Mouse (Mus musculus): ENCODE results near the gene Rab13. TPM values are rescaled to one million over a fixed set of nuclear protein-coding genes. Genes with fewer than 3 reads are reported as not detected.

Rab13 gene
- total RNA-seq, 2 experiments from 2014 or later = 6.7 to 10.9 TPM

DNA sequence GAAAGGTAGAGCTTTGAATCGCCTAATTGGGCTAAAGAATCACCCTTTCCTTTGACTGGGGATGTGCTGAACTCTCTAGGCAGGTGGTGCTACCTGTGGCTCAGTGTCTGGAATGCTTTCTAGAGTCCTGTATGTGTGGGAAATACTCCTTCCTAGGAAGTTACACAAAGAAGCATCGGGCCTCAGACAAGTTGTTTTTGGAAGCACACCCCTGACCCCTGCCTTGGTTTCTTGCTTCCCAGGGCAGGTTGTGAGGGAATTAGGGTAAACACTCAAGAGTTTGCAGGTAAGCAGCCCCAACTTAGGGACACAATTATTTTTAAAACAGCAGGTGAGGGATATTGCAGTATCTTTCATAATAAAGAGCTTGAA, 41.7 kb downstream of the Rab13 start:
- intact Hi-C loops (cut with DNase I) = no loop called here
- no peak for DNase-seq

DNA sequence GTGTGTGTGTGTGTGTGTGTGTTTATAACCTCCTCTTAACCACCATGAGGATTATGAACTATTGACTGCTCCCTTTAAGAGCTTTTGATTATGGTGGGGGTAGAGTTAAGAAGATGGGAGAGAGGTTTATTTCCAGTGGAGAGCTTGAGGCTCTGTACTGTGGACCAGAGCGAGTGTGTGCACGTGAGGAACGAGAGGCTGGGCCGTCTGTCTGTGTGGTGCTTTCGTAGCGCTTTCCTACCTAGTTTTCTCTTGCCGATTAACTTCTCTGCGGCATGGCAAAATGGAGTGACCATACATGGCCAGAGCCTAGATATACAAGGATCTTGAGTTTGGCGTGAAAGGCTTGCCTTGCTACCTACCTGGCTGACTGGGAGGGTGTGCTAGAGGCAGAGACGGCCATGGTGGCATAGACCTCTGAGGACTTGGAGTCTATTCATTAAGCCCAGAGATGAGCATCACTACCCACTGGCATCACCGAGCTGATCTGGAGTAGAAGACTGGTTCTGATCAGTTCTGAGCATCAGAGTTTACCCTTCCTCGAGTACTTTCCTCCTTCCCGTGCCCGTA, 42.4 kb downstream of the Rab13 start:
- DNase-seq = no peak
- intact Hi-C loops (cut with DNase I) = no loop called here

DNA sequence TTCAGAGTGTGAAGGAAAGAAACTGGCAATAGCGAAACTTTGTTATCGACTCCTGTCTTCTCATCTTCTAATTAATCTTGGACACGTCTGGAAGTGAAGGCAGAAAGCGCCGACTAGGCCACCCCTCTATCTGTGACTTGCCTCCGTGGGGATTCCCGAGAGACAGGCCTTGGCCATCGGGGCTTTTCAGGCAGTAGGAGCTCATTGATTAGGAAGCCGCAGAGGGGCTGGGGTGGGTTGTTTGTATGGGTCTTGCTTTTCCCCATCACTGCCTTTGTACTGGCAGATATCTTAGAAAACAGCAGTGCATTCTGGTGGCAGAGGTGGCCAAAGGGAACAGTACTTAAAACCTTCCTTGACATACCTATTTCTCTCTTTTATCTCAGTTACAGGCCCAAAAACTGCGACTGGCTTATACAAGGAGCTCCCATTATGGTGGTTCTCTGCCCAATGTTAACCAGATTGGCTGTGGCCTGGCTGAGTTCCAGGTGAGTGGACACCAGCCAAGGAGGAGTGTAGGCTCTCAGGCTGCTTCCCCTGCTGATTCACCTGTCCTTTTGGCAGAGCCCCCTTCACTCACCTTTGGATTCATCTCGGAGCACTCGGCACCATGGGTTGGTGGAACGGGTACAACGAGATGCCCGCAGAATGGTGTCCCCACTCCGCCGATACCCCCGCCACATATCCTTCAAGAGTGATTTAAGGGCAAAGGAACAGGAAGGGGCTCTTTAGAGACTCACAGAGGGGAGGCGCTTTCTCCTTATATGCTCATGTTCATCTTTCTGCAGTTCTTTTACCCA, 43.4 kb downstream of the Rab13 start:
- no peak for DNase-seq
- intact Hi-C loops (cut with DNase I) = no loop called here

DNA sequence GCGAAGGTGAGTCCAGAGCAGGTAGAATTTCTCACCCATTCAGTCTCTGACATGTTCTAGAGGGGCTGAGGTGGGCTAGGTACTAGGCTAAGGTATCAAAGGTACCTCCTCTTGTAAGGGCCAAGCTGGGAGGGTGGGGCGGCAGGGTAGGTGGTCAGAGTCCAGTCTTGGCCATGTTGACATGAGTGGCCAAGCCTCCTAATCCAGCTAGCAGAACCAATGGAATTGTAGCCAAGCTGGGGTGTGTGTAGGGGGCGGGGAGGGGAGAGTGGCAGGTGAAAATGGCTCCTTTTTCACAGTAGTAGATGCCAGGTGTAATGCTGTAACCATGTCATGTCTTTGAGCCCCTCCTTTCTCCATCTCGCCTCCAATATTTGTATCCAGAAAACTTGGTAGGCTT, 45.0 kb downstream of the Rab13 start:
- DNase-seq = no peak
- intact Hi-C loops (cut with DNase I) = no loop called here

DNA sequence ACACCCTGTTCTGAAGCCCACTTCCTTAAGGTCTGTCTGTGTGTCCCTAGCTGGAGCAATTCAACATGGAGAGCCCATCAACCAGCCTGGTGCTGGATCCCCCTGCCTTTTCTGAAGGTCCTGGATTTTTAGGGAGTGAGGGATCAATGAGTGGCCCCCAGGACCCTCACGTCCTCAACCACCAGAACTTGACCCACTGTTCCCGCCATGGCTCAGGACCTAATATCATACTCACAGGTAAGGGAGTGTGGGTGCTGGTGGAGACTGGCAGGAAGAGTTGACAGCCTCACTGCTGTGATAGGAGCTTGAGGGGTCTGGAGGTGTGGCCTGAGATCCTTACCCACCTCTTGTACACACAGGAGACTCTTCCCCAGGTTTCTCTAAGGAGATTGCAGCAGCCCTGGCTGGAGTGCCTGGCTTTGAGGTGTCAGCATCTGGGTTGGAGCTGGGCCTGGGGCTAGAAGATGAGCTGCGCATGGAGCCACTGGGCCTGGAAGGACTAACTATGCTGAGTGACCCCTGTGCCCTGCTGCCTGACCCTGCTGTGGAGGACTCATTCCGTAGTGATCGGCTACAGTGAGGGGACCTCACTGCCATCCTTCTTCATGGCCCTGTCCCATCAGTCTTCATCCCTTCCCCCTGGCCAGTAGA, 49.8 kb downstream of the Rab13 start:
- intact Hi-C loops (cut with DNase I) = no loop called here
- no peak for DNase-seq

DNA sequence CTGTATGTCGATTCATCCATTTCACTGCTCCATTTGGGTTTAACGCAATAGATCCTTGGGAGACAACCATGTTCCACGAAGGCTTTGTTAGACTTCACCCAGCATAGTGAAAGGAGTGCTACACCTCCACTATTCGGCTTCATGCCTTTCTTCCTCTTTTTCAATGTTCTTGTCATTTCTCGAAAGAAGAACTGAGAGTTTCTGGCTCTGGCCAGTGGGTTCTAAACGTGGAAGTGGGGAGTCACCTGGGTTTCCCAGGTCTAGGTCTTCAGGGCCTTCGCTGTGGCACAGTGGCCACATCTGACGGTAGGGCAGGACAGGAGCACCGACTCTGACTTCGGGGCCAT, 51.2 kb downstream of the Rab13 start:
- DNase-seq = no peak
- intact Hi-C loops (cut with DNase I) = loop anchor here (2.0 kb wide), 1 partner anchor 108 kb away; no protein-coding TSS in a partner anchor

DNA sequence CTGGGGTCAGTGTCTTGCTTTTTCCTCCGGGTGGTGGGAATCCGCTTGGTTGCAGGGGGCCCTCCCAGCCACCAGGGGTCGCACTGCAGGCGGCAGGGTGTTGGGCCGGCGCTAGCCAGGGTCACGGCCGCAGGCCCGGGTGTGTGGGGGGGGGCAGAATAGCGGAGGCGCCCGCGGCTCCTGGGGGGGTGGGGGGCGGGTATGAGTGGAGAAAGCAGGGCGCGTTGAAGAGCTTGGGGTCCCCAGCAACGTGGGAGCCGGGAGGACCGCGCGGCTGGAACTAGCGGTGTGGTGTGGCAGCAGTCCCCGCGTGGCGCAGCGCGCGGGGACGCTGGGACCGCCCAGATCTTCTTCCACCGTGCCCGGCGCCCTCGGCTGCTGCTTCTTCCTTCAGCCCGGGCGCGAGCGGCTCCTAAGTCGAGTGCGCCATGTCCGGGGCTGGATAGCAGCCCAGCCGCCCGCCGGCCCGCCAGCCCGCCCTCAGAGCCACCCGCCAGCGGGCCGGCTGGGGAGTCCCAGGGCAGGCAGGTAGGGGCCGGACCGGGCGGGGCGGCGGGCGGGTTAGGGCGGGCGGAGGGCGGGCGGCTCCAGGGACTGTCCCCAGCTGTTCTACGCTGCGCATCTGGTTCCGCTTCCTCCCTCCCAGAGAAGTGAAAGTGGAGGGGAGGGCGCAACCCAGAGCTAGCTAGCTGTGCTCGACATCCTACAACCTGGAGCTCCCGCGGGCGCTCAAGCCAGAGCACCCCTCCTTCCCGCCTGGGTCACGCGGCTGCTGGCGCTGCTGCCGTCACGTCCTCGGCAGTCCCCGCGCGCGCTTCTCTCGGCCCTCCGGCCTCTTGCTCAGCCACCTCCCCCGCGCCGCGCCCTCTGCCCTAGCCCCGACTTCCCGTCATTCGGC, 51.8 kb downstream of the Rab13 start, which contains the start of gene Dennd4b:
Gene Dennd4b, plus strand, starts transcription at position 152 of the 898 bp plus-strand sequence.
- intact Hi-C loops (cut with DNase I) = loop anchor here (2.0 kb wide), 1 partner anchor 108 kb away; no protein-coding TSS in a partner anchor
- DNase-seq = peak; percentile 95 to 98

DNA sequence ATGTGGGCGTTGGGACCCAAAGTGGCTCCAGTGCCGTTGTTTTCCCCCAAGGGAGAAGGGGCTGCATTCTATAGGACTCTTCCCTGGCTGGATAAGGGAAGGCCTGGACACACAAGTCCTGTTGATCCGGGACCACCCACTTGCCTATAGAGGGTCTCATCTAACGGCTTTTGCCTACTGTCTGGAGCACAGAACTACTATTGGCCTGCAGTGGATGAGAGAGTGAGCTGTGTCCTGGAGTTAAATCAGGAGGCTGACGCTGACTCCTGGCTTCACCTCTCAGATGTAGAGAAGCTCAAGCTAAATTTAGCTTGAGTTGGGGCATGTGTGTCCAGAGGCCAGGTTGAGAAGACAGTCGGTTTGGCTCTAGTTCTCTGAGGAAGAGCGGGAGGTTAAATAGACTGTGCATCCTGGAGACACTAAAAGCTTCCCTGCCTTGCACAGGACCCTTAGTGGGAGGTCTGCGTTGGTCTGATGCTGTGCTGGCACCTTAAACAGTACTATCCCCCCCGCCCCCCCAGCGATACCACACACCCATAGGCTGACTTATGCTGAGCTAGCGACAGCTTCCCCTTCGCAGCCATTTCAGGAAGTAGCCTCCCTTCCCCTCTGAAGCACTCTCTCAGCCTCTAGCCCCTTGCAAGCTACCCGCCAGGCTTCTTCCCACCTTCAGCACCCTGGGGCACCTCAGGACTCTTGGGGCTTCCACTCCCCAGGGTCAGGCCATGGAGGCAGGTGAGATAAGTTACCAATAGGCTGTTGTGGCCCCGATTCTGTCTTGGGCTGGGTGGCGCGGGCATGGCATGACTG, 52.6 kb downstream of the Rab13 start:
- intact Hi-C loops (cut with DNase I) = loop anchor here (2.0 kb wide), 1 partner anchor 107 kb away; no protein-coding TSS in a partner anchor
- DNase-seq = peak; percentile 25 to 33

DNA sequence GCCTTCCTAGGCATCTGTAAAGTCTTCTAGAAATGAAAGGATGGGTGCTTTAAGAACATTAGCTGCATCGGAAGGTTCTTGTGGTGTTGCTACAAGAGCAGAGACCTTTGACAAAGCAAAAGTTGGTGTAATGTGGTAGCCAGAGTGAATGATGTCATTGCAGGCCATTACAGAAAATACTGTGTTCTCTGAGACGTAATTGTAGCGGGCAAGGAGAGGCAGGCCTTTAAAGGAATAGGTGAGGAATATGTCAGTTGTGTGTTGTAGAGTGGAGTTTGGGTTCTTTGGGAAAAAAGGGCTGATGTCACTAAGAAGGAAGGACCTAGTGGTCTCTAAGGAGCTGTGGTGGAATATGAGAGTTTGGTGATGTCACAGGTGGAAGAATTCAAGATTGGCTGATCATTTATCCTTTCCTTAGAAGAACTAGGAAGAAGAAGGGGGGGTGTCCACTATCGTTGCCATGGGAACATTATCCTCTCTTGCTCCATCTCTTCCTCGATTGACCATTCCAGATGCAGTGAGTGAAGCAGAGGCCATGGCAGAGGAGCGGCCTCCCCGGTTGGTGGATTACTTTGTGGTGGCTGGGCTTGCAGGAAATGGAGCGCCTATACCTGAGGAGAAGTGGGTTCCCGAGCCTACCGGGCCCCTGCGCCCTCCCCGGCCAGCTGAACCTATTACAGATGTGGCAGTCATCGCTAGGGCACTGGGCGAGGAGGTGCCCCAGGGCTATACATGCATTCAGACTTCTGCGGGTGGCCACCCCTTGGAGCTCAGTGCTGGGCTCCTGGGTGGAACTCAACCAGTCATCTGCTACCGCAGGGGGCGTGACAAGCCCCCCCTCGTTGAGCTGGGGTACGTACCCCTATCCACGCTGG, 53.6 kb downstream of the Rab13 start:
- intact Hi-C loops (cut with DNase I) = no loop called here
- DNase-seq = no peak

DNA sequence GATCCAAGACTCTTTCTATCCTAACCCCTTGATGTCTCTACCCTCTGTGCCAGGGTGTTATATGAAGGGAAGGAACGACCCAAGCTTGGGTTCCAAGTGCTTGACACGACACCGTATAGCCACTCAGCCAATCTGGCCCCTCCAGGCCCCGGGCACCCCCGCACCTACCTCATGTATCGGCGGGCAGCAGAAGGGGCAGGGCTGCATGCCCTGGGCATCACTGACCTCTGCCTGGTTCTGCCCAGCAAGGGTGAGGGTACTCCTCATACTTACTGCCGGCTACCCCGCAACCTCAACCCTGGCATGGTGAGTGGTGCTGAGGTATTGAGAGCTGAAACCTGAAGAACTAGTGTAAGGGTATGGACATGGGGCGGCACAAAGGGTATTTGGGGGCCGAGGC, 54.7 kb downstream of the Rab13 start:
- DNase-seq = no peak
- intact Hi-C loops (cut with DNase I) = no loop called here

DNA sequence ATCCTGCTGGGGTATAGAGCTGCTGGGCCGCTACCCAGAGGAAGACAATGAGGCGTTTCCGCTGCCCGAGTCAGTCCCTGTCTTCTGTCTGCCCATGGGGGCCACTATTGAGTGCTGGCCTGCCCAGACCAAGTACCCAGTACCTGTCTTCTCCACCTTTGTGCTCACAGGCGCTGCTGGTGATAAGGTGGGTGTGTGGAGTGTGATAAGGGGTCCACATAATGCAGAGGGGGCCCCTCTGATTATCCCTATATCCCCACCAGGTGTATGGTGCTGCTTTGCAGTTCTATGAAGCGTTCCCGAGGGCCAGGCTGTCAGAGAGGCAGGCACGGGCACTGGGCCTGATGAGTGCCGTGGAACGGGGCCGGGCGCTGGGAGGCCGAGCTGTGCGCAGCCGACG, 55.5 kb downstream of the Rab13 start:
- intact Hi-C loops (cut with DNase I) = no loop called here
- no peak for DNase-seq

DNA sequence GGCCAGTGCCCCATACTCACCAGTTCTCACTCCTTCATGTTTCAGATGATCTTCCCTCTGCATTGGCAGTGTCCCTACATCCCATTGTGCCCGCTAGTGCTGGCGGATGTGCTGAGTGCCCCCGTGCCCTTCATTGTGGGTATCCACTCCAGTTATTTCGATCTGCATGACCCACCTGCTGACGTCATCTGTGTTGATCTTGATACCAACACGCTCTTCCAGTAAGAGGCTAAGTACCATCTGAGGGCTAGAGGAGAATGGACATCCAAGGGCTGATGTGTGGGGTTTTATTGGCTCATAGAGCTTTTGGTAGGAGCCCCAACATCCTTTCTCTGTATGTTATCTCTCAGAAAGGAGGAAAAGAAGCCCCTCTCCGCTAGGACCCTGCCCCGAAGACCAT, 57.3 kb downstream of the Rab13 start:
- DNase-seq = no peak
- intact Hi-C loops (cut with DNase I) = no loop called here

DNA sequence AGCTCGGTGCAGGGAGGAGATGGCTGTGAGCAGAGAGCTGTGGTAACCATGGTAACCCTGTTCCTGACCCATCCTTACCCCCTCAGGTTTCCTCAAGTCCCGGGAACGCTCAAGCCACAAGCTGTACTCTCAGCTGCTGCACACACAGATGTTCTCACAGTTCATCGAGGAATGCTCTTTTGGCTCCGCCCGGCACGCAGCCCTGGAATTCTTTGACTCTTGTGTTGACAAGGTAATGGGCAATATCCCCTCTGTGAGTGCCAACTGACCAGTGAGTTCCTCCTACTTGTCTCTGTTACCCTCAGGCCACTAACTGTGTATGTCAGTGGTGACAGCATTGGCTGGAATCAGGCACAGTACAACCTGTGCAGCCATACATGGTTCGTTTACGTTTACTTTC, 58.7 kb downstream of the Rab13 start:
- DNase-seq = no peak
- intact Hi-C loops (cut with DNase I) = no loop called here

DNA sequence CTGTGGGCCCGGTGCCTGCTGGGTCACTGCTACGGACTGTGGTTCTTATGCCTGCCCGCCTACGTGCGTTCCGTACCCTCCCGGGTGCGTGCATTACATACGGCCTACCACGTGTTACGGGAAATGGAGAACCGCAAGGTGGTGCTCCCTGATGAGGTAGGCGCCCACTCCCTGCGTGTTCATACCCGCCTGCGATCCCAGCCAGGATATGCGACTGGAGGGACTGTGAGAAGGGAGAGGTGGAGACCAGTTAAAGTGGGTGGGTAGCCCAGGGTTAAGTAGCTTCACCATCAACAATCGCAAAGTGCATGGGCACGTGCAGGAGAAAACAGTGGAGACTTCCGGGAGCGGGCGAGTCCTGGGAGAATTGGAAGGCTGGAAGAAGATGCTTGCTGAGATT, 60.4 kb downstream of the Rab13 start:
- DNase-seq = no peak
- intact Hi-C loops (cut with DNase I) = no loop called here

DNA sequence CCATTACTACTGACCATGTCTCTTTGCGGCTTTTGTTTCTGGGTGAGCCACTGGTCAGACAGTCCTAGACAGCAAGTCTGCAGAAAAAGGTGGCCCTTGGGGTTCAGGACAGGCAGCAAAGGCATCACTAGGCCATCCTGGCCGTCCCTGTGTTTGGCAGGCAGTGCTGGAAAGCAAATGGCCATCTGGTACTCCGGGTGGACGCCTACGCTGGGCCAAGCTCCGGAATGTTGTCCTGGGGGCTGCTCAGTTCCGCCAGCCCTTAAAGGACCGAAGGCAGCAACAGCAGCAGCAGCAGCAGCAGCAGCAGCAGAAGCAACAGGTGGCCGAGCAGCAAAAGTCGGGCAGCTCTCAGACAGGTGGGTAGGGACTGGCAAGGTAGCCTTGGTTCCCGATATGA, 61.8 kb downstream of the Rab13 start:
- intact Hi-C loops (cut with DNase I) = no loop called here
- no peak for DNase-seq
